Mouse (Mus musculus): ENCODE results near the gene Myrf.
"Not testable (repeated sequence)": the region's sequence is repeated elsewhere in the genome, so short reads cannot be mapped to it uniquely, and the experiment has no call there.

The Myrf gene

DNA sequence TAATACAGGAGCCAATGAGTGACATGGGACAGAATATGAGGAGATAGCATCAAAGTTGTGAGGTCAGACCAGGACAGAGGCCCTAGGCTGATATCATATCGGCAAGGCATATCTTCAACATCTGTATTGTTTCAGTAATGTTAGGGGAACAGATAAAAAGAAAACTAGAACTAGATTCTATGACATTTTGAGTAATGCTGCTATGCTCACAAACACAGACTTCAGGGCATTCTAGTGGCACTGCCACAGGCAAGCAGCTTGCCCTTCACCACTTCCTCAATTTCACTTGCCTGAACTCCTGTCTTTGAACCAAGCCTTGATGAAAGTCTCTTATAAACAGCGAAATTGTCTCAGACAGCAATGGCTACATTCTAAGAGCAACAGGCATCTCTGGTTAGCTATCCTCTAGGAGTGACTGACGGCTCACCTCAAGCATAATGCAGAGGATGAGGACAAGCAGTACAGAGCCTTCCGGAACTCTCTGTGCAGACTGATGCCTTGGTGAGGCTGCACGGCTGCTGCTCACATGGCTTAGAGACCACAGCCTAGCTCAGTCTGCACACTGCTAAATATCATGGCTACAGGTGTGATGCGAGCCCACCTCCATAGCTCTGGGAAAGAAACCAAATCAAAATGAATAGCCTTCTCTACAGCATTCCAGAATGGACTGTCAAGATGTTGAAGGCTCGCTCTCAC lies 66.6 kb downstream of the Myrf start:
- DNase-seq = no peak

DNA sequence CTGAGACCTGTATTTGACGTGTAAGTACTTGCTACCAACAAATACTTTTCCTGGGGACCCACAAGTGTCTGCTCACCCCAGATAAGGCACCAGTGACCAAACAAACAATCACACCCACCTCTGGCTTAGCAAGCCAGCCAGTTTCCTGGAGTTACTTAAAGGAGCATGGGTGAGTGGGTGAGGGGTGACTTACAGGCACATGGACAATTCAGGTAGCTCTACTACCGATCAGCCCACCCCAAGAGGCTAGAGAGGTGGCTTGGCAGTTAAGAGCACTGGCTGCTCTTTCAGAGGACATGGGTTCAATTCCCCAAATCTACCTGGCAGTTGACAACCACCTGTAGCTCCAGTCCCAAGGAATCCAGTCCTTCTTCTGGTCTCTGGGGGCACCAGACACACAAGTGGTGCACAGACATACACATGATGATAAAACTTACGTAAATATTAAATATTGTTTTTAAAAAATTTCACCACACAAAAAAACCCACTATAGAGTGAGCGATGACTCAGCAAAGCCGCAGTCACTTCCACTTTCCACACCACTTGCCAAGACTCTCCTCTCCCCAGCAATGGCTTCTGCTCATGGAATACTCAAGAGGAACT lies 67.3 kb downstream of the Myrf start:
- DNase-seq = no peak

- DNase-seq = no peak
These were observed 68.7 kb downstream of the Myrf start for GRCm38 (mm10) chr19:10171846-10172245.

DNA sequence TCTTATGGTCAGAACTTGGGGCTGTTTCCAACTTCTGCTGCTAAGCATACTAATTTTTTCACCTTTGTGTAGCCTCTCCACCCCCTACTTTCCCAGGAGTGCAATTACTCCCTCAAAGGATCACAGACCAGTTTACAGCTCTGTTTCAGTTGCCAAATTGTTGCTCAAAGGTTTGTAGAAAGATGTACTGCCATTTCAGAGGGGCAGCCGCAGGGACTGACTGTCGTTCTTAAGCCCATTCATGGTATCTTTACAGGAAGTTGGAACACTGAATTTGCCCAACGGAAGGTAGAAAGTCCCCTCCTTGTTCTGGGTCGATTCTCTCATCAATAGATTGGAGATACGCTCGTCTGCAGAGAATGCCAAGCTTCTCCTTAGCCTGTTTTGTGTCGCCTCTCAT lies 69.2 kb downstream of the Myrf start:
- no peak for DNase-seq

DNA sequence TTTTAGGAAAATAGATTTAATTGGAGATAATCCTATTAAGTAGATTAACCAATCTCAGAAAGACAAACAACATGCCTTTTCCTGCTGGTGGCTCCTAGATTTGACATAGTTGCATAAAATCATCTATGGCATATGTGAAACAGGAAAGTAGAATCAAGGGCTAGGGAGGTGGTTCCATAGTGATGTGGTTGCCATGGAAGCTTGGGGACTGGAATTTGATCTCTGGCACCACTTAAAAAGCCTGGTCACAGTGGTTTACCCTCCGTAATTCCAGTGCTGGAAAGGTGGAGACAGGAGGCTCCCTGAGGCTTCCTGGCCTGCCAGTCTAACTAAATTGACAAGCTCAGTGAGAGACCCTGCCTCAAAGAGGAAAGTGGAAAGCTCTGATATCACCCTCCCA lies 70.1 kb downstream of the Myrf start:
- DNase-seq = no peak

GRCm38 (mm10) chr19:10169692-10170330 lies 70.7 kb downstream of the Myrf start:
- DNase-seq = not testable (repeated sequence)

- no peak for DNase-seq
These were observed 71.4 kb downstream of the Myrf start for GRCm38 (mm10) chr19:10169179-10169578.

GRCm38 (mm10) chr19:10168441-10168840 lies 72.1 kb downstream of the Myrf start:
- DNase-seq = no peak

- DNase-seq = no peak
These were observed 72.6 kb downstream of the Myrf start for GRCm38 (mm10) chr19:10167951-10168350.

- no peak for DNase-seq
These were observed 73.4 kb downstream of the Myrf start for GRCm38 (mm10) chr19:10167112-10167511.

DNA sequence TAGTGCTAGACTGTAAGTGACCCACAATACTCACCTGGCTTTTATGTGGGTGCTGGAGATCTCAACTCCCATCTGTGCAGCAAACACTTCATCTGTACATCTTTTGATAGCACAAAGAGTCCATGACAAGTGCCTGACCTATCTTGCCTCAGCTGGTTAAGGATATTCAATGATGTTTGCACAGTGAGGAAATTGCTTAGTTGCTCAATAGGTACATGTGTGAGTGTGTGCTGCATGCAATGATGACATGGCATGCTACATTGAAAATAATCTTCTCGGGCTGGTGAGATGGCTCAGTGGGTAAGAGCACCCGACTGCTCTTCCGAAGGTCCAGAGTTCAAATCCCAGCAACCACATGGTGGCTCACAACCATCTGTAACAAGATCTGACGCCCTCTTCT lies 74.6 kb downstream of the Myrf start:
- DNase-seq = not testable (repeated sequence)

- DNase-seq = no peak
These were observed 76.7 kb downstream of the Myrf start for GRCm38 (mm10) chr19:10163896-10164295.
